Mouse (Mus musculus) forebrain, embryonic 16.5 days (tissue): ENCODE measurements at regions not wholly inside any gene's neighbourhood (a gene's known extent, or its start where the extent isn't known, plus 50 kb on each side); places are given as distances from the start of the nearest gene placed in this dataset.

Source experiments
- ATAC-seq: fragments of 200-750 bp; cut with Nextera tagmentation; 2 replicates; pipeline ENCODE4 v1.8.0; 2017; ENCODE audit warnings: mild to moderate bottlenecking, moderate library complexity
- H3K27ac ChIP-seq: fragments of 300-500 bp; sonication (generic); 2 replicates; pipeline ENCODE4 v1.5.1; 2014; ENCODE audit warnings: low read length, control low read depth
- H3K27me3 ChIP-seq: fragments of 300-500 bp; sonication (generic); replicated peaks from 2 replicates; pipeline ENCODE4 v1.6.1; 2014; ENCODE audit warnings: low read length; ENCODE audit not compliant: control insufficient read depth, insufficient read depth
- H3K36me3 ChIP-seq: fragments of 300-500 bp; sonication (generic); 2 replicates; pipeline ENCODE4 v1.6.1; 2014; ENCODE audit not compliant: control insufficient read depth, insufficient read depth
- H3K4me1 ChIP-seq: fragments of 300-500 bp; sonication (generic); replicated peaks from 2 replicates; pipeline ENCODE4 v1.6.1; 2014; ENCODE audit warnings: low read length; ENCODE audit not compliant: control insufficient read depth, insufficient read depth
- H3K4me2 ChIP-seq: fragments of 300-500 bp; sonication (generic); 2 replicates; pipeline ENCODE4 v1.6.1; 2014; ENCODE audit warnings: mild to moderate bottlenecking, low read length, control low read depth
- H3K4me3 ChIP-seq: fragments of 300-500 bp; sonication (generic); replicated peaks from 2 replicates; pipeline ENCODE4 v1.5.1; 2014; ENCODE audit warnings: mild to moderate bottlenecking, low read length, control low read depth
- H3K9ac ChIP-seq: fragments of 300-500 bp; sonication (generic); replicated peaks from 2 replicates; pipeline ENCODE4 v1.6.1; 2014; ENCODE audit warnings: low read depth, low read length, control low read depth
- H3K9me3 ChIP-seq: fragments of 300-500 bp; sonication (generic); 2 replicates; pipeline ENCODE4 v1.6.1; 2016; ENCODE audit warnings: low read length; ENCODE audit not compliant: control insufficient read depth
- WGBS: fragments of 180-500 bp; shearing (Covaris S2); extraction: QIAGEN DNeasy Blood & Tissue Kit; methylation state at CpG from one replicate; pipeline ENCODE4 v1.1.7; 2014; 5-methylcytosine and 5-hydroxymethylcytosine counted together

GRCm38 (mm10) chr4:106250048-106250447, 66.0 kb upstream of the Usp24 start:
- no peak overlapping the region for H3K27ac ChIP-seq
- no peaks in the 10 kb centered on the region for H3K27me3 ChIP-seq
- ATAC-seq = no peak
- H3K9me3 ChIP-seq = no peaks in the 10 kb centered on the region
- H3K9ac ChIP-seq = no peak overlapping the region
- no peak overlapping the region for H3K4me3 ChIP-seq
- H3K36me3 ChIP-seq = no peaks in the 10 kb centered on the region
- H3K4me1 ChIP-seq = no peaks in the 10 kb centered on the region
- H3K4me2 ChIP-seq = no peak overlapping the region
- 90% methylated on average over 2 of the region's 2 CpGs for WGBS

GRCm38 (mm10) chr4:106251430-106251829, 64.6 kb upstream of the Usp24 start:
- H3K36me3 ChIP-seq = no peaks in the 10 kb centered on the region
- no peak overlapping the region for H3K4me3 ChIP-seq
- H3K4me2 ChIP-seq = no peak overlapping the region
- no peak for ATAC-seq
- peaks cover 10% of the 10 kb centered on the region for H3K4me1 ChIP-seq
- H3K9ac ChIP-seq = no peak overlapping the region
- H3K27me3 ChIP-seq = no peaks in the 10 kb centered on the region
- no peak overlapping the region for H3K27ac ChIP-seq
- H3K9me3 ChIP-seq = no peaks in the 10 kb centered on the region
- 100% methylated on average over 1 of the region's 1 CpGs for WGBS

GRCm38 (mm10) chr4:106252946-106253345, 63.1 kb upstream of the Usp24 start:
- Histone ChIP-seq H3K9ac (no peak overlapping the region), H3K4me1 (peaks cover 12% of the 10 kb centered on the region), H3K4me2 (no peak overlapping the region), H3K27me3 (no peaks in the 10 kb centered on the region), H3K9me3 (no peaks in the 10 kb centered on the region), H3K27ac (no peak overlapping the region), H3K4me3 (no peak overlapping the region), H3K36me3 (no peaks in the 10 kb centered on the region)
- 95% methylated on average over 6 of the region's 6 CpGs for WGBS
- ATAC-seq = no peak

- H3K27me3 ChIP-seq = no peaks in the 10 kb centered on the region
- no peak overlapping the region for H3K27ac ChIP-seq
- no peak overlapping the region for H3K9ac ChIP-seq
- H3K9me3 ChIP-seq = no peaks in the 10 kb centered on the region
- 91% methylated on average over 3 of the region's 3 CpGs for WGBS
- no peak for ATAC-seq
- peaks cover 12% of the 10 kb centered on the region for H3K4me1 ChIP-seq
- no peak overlapping the region for H3K4me3 ChIP-seq
- H3K36me3 ChIP-seq = no peaks in the 10 kb centered on the region
- no peak overlapping the region for H3K4me2 ChIP-seq
Measured at GRCm38 (mm10) chr4:106254761-106255475, 61.1 kb upstream of the Usp24 start.

GRCm38 (mm10) chr4:106255959-106256609, 59.9 kb upstream of the Usp24 start:
- Histone ChIP-seq H3K27ac (no peak overlapping the region; the same call in 1 of the 2 replicates), H3K9me3 (no peaks in the 10 kb centered on the region), H3K36me3 (no peaks in the 10 kb centered on the region), H3K27me3 (no peaks in the 10 kb centered on the region), H3K4me2 (no peak overlapping the region), H3K4me1 (peaks cover 12% of the 10 kb centered on the region), H3K4me3 (no peak overlapping the region), H3K9ac (no peak overlapping the region)
- peak; percentile 66 for ATAC-seq

- H3K27me3 ChIP-seq = no peaks in the 10 kb centered on the region
- no peak overlapping the region for H3K27ac ChIP-seq
- no peaks in the 10 kb centered on the region for H3K36me3 ChIP-seq
- no peak for ATAC-seq
- H3K4me1 ChIP-seq = peaks cover 17% of the 10 kb centered on the region
- H3K9ac ChIP-seq = no peak overlapping the region
- no peak overlapping the region for H3K4me2 ChIP-seq
- no peaks in the 10 kb centered on the region for H3K9me3 ChIP-seq
- no peak overlapping the region for H3K4me3 ChIP-seq
- WGBS = 83% methylated on average over 3 of the region's 3 CpGs
Measured at GRCm38 (mm10) chr4:106261404-106261803, 54.6 kb upstream of the Usp24 start.

- Histone ChIP-seq H3K9me3 (no peaks in the 10 kb centered on the region), H3K27ac (peak overlapping the region; percentile 54), H3K9ac (no peak overlapping the region), H3K27me3 (no peaks in the 10 kb centered on the region), H3K4me2 (no peak overlapping the region), H3K36me3 (no peaks in the 10 kb centered on the region), H3K4me3 (no peak overlapping the region), H3K4me1 (peaks cover 15% of the 10 kb centered on the region)
- 31% methylated on average over 3 of the region's 3 CpGs for WGBS
- ATAC-seq = peak; percentile 84
Measured at GRCm38 (mm10) chr4:106261901-106262560, 54.0 kb upstream of the Usp24 start.

- peak overlapping the region; percentile 64 for H3K27ac ChIP-seq
- 63% methylated on average over 9 of the region's 9 CpGs for WGBS
- peak; percentile 72 for ATAC-seq
- no peaks in the 10 kb centered on the region for H3K27me3 ChIP-seq
- H3K4me2 ChIP-seq = no peak overlapping the region
- H3K36me3 ChIP-seq = no peaks in the 10 kb centered on the region
- no peak overlapping the region for H3K4me3 ChIP-seq
- H3K9ac ChIP-seq = no peak overlapping the region
- H3K4me1 ChIP-seq = peaks cover 15% of the 10 kb centered on the region
- no peaks in the 10 kb centered on the region for H3K9me3 ChIP-seq
Measured at GRCm38 (mm10) chr4:106262751-106263725, 53.0 kb upstream of the Usp24 start.
